Mouse (Mus musculus): ENCODE measurements around the gene Asxl2.

DNA sequence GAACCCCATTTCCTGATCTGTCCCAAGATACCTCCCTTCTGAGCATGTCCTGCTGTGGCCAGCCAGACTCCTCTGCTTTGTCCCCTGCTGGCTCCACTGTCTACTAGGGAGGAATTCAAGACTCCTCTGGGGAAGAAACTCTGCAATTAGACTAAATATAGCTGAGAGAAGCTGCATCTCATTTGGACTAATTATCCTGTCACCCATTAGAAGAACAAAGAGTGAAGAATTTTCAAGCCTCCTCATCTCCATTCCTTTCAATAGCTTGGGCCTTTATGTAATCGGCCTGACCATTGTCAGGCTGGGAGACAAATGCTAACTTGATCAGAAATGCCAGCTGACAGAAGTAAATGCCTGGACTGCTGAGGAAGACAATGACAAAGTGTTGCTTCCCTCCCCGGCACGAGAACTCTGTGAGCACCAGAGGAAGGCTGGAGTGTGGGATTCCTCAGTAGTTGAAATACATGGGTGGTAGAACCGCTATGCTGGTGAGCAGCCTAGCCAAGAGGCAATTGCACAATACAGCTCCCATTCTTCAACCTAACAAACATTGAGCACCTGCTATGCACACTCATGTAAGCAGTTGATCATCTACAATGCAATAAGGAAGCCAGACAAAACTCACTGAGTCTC is 92.1 kb downstream of the Asxl2 start:
- TF ChIP-seq MYOD1 (IDR thresholded peaks at IDR 0.05; ENCODE audit: control insufficient read depth, insufficient read length, low read depth): no peak
- TF ChIP-seq CTCF (IDR thresholded peaks at IDR 0.05; ENCODE audit: control insufficient read depth, insufficient read depth, insufficient read length): no peak
- no peak for TF ChIP-seq MYOG (IDR thresholded peaks at IDR 0.05; ENCODE audit: control insufficient read depth, extremely low read depth, insufficient read length)
- TF ChIP-seq USF1 (IDR thresholded peaks at IDR 0.05; ENCODE audit: low read depth): no peak
- TF ChIP-seq CEBPB (IDR thresholded peaks at IDR 0.05; ENCODE audit: low read depth): no peak
